Mouse (Mus musculus): ENCODE measurements around the gene Gm27021. TPM values are rescaled to one million over a fixed set of nuclear protein-coding genes. Genes with fewer than 3 reads are reported as not detected.

Gene Gm27021
- total and polyA plus RNA-seq, 3 experiments: 0.21 to 0.54 TPM; not detected in 1

DNA sequence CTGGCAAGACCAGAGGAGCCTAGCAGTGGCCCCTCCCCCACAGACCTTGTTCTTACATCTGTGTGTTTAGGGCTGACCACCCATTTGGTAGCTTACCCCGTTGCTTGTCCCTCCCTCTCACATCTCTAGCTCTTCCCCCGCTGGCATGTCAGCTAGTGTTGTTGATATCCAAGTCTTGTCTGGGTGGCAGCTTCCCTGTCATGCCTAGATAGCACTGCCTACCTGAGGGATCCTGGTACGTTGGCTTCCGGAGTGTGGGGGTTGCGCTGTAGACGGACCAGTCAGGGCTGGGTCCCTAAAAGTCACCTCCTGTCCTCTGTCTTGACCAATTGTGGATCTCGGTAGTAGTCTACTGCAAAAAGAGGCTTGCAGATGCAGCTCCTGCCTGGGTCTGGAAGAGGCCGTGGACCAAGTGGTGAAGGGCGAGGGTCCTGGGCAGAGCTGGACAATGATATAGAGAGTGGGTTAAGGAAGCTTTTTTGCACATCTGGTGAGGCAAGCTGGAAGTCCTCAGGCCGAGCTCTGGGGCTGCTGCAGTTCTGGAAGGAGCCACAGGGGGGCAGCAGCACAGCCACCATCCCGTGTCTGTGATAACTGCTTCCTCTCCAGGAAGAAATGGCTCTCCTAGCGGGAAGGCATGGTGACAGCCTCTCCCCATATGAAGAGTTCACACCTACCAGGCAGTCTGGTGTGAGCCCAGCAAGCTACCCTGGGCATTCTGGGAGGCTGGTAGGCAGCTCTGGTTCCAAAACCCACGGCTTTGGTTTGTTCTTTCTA lies 97.8 kb downstream of the Gm27021 start (continued):
- TF ChIP-seq RCOR1 (IDR thresholded peaks at IDR 0.05; ENCODE audit: low read depth, low read length) (no peak), USF2 (IDR thresholded peaks at IDR 0.05; ENCODE audit: borderline replicate concordance in 1 of 2, insufficient read depth in 1 of 2, low read depth in 1 of 2, low read length in 2 of 2) (no peak)

DNA sequence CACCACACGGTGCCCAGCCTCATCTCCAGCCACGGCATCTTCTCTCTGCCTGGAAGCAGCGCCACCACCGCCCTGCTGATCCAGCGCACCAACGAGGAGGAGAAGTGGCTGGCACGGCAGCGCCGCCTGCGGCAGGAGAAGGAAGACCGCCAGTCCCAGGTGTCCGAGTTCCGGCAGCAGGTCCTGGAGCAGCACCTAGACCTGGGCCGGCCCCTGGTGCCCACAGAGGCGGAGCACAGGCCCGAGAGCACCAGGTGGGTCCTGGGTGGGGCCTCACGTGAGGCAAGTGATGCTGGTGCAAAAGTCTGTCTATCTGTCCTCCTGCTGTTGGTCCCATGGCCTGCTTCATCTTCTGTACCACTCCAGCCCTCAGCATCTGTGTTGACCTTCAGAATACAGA lies 98.8 kb downstream of the Gm27021 start:
- H3K27me3 ChIP-seq (ENCODE audit: control insufficient read depth in 1 of 2, insufficient read depth in 2 of 2, low read length in 2 of 2): no peaks in the 10 kb centered on the region
- H3K9me3 ChIP-seq (replicated peaks; ENCODE audit: insufficient read depth, low read length): no peaks in the 10 kb centered on the region
- H3K4me3 ChIP-seq (ENCODE audit: control insufficient read depth in 1 of 2, insufficient read depth in 1 of 2, low read depth in 2 of 2, low read length in 2 of 2): no peak overlapping the region
- TF ChIP-seq EP300 (IDR thresholded peaks at IDR 0.05; ENCODE audit: low read depth in 1 of 2, low read length in 2 of 2) (no peak), NELFE (IDR thresholded peaks at IDR 0.05; ENCODE audit: low read depth, low read length) (no peak), ZMIZ1 (IDR thresholded peaks at IDR 0.05; ENCODE audit: low read depth, low read length) (no peak), HCFC1 (IDR thresholded peaks at IDR 0.05; ENCODE audit: low read depth, low read length) (no peak), USF2 (IDR thresholded peaks at IDR 0.05; ENCODE audit: borderline replicate concordance in 1 of 2, insufficient read depth in 1 of 2, low read depth in 1 of 2, low read length in 2 of 2) (no peak), E2F4 (IDR thresholded peaks at IDR 0.05; ENCODE audit: borderline replicate concordance, low read depth, low read length) (no peak), TBP (IDR thresholded peaks at IDR 0.05; ENCODE audit: low read depth, low read length) (no peak), ZC3H11A (IDR thresholded peaks at IDR 0.05; ENCODE audit: low read depth, low read length) (no peak), ELF1 (IDR thresholded peaks at IDR 0.05; ENCODE audit: low read depth, low read length) (no peak), BHLHE40 (IDR thresholded peaks at IDR 0.05; ENCODE audit: borderline replicate concordance, low read depth, low read length) (no peak)
- H3K4me1 ChIP-seq (ENCODE audit: control insufficient read depth in 1 of 2, insufficient read depth in 2 of 2, low read length in 2 of 2): peaks cover 0 to 5% of the 10 kb centered on the region in 2 experiments; a peak in 2 of 4 replicates
- no peak overlapping the region for H3K27ac ChIP-seq (ENCODE audit: control insufficient read depth, low read depth, low read length)
- H3K79me2 ChIP-seq (ENCODE audit: control insufficient read depth, insufficient read depth, low read length, poor library complexity): peaks cover 3% of the 10 kb centered on the region
- no peak for DNase-seq (ENCODE audit: low read depth, low spot score)
- H3K36me3 ChIP-seq (ENCODE audit: control insufficient read depth in 1 of 2, insufficient read depth in 2 of 2, low read length in 2 of 2): peaks cover 8 to 29% of the 10 kb centered on the region in 2 experiments
- H3K9ac ChIP-seq (ENCODE audit: control insufficient read depth, low read depth, low read length, poor library complexity, severe bottlenecking): no peak overlapping the region

DNA sequence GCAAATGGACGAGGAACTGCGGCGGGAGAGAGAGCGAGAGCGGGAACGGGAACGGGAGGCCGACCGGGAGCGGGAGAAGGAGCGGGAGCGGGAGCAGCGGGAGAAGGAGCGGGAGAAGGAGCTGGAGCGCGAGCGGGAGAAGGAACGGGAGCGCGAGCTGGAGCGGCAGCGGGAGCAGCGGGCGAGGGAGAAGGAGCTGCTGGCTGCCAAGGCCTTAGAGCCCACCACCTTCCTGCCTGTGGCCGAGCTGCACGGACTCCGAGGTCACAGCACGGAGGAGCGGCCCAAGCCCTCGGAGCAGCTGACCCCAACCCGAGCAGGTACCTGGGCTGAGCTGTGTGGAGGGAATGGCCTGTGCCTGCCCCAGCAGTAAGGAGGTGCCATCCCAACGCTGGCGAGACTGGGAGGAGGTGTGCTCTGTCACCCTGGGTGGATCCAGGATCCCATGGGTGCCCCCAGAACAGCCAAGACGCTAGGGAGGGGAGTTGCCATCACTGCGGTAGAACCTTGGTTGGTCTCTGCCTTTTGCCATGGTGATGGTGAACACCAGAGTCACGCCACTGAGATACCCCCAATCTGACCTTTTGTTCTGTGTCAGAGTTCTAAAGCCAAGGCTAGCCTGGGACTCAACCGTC lies 99.6 kb downstream of the Gm27021 start:
- H3K9me3 ChIP-seq (replicated peaks; ENCODE audit: insufficient read depth, low read length): no peaks in the 10 kb centered on the region
- no peak for DNase-seq (ENCODE audit: low read depth, low spot score)
- H3K27me3 ChIP-seq (ENCODE audit: control insufficient read depth in 1 of 2, insufficient read depth in 2 of 2, low read length in 2 of 2): no peaks in the 10 kb centered on the region
- H3K79me2 ChIP-seq (ENCODE audit: control insufficient read depth, insufficient read depth, low read length, poor library complexity): peaks cover 3% of the 10 kb centered on the region
- no peak overlapping the region for H3K27ac ChIP-seq (ENCODE audit: control insufficient read depth, low read depth, low read length)
- TF ChIP-seq POLR2AphosphoS2 (IDR thresholded peaks at IDR 0.05; ENCODE audit: low read length) (no peak), USF1 (IDR thresholded peaks at IDR 0.05; ENCODE audit: low read depth, low read length) (no peak), SIN3A (IDR thresholded peaks at IDR 0.05; ENCODE audit: low read length) (no peak), TBP (IDR thresholded peaks at IDR 0.05; ENCODE audit: low read depth, low read length) (no peak), TAL1 (IDR thresholded peaks at IDR 0.05; ENCODE audit: low read length) (no peak), POLR2A (IDR thresholded peaks at IDR 0.05; ENCODE audit: control insufficient read depth in 1 of 2, insufficient read depth in 1 of 2, low read depth in 1 of 2, low read length in 2 of 2, poor library complexity in 1 of 2) (no peak; a peak in 1 of 4 replicates), ZMIZ1 (IDR thresholded peaks at IDR 0.05; ENCODE audit: low read depth, low read length) (no peak), USF2 (IDR thresholded peaks at IDR 0.05; ENCODE audit: borderline replicate concordance in 1 of 2, insufficient read depth in 1 of 2, low read depth in 1 of 2, low read length in 2 of 2) (no peak), MYC (IDR thresholded peaks at IDR 0.05; ENCODE audit: low read depth, low read length) (no peak), CHD2 (IDR thresholded peaks at IDR 0.05; ENCODE audit: low read length) (no peak), ELF1 (IDR thresholded peaks at IDR 0.05; ENCODE audit: low read depth, low read length) (no peak), POLR2AphosphoS5 (IDR thresholded peaks at IDR 0.05; ENCODE audit: borderline replicate concordance, low read depth, low read length) (no peak), E2F4 (IDR thresholded peaks at IDR 0.05; ENCODE audit: borderline replicate concordance, low read depth, low read length) (no peak), SMC3 (IDR thresholded peaks at IDR 0.05; ENCODE audit: low read depth, low read length) (no peak)
- no peak overlapping the region for H3K9ac ChIP-seq (ENCODE audit: control insufficient read depth, low read depth, low read length, poor library complexity, severe bottlenecking)
- H3K4me1 ChIP-seq (ENCODE audit: control insufficient read depth in 1 of 2, insufficient read depth in 2 of 2, low read length in 2 of 2): peaks cover 0 to 11% of the 10 kb centered on the region in 2 experiments; a peak in 2 of 4 replicates
- peaks cover 12 to 25% of the 10 kb centered on the region in 2 experiments for H3K36me3 ChIP-seq (ENCODE audit: control insufficient read depth in 1 of 2, insufficient read depth in 2 of 2, low read length in 2 of 2)
- no peak overlapping the region for H3K4me3 ChIP-seq (ENCODE audit: control insufficient read depth in 1 of 2, insufficient read depth in 1 of 2, low read depth in 2 of 2, low read length in 2 of 2)

Data from MEL (cell line).